Mouse (Mus musculus) olfactory bulb, adult 2 months (tissue): ENCODE results near the gene Pde4a. TPM values are rescaled to one million over a fixed set of nuclear protein-coding genes. Genes with fewer than 3 reads are reported as not detected.
A peak's percentile ranks its signal among the peaks of the same experiment; 100 is the strongest.

Source experiments
- H3K27ac ChIP-seq: fragments of 200-500 bp; 2 replicates; pipeline ENCODE4 v1.5.1; 2012; ENCODE audit warnings: low read depth, low read length; ENCODE audit not compliant: insufficient read depth
- H3K4me1 ChIP-seq: fragments of 200-500 bp; 2 replicates; pipeline ENCODE4 v1.6.1; 2012; ENCODE audit warnings: low read length; ENCODE audit not compliant: control insufficient read depth, insufficient read depth
- H3K4me3 ChIP-seq: fragments of 200-500 bp; 2 replicates; pipeline ENCODE4 v1.5.1; 2012; ENCODE audit warnings: mild to moderate bottlenecking, low read depth, low read length, moderate library complexity; ENCODE audit not compliant: insufficient read depth
- CTCF ChIP-seq: fragments of 200-500 bp; IDR thresholded peaks from 2 replicates; pipeline ENCODE4 v1.5.1; 2012; ENCODE audit warnings: low read depth, mild to moderate bottlenecking, low read length, moderate library complexity; ENCODE audit not compliant: insufficient read depth
- POLR2A ChIP-seq: fragments of 200-500 bp; IDR thresholded peaks from 2 replicates; pipeline ENCODE4 v1.6.1; 2012; ENCODE audit warnings: mild to moderate bottlenecking, low read depth, low read length, moderate library complexity; ENCODE audit not compliant: insufficient read depth
- WGBS: fragments of 180-500 bp; shearing (Covaris S2); methylation state at CpG from one replicate; pipeline ENCODE4 v1.1.7; 2018; 5-methylcytosine and 5-hydroxymethylcytosine counted together
- polyA plus RNA-seq: library from polyadenylated mRNA; stranded (reverse); fragments of >200 nt; gene quantifications from 2 replicates; pipeline ENCODE4 v1.2.4, GENCODE M21; 2012; ENCODE audit warnings: low replicate concordance; ENCODE audit not compliant: missing spikeins, insufficient read depth, insufficient read length

Pde4a gene
- polyA plus RNA-seq, 1 experiment = not detected

- peaks cover 9% of the 10 kb centered on the region for H3K4me1 ChIP-seq
- TF ChIP-seq POLR2A (no peak), CTCF (no peak)
- no peak overlapping the region for H3K27ac ChIP-seq
- 17% methylated on average over 23 of the region's 23 CpGs for WGBS
- peak overlapping the region; percentile 4; the same call in 1 of the 2 replicates for H3K4me3 ChIP-seq
Observed at GRCm38 (mm10) chr9:21204528-21205272, 39.2 kb downstream of the Pde4a start.

DNA sequence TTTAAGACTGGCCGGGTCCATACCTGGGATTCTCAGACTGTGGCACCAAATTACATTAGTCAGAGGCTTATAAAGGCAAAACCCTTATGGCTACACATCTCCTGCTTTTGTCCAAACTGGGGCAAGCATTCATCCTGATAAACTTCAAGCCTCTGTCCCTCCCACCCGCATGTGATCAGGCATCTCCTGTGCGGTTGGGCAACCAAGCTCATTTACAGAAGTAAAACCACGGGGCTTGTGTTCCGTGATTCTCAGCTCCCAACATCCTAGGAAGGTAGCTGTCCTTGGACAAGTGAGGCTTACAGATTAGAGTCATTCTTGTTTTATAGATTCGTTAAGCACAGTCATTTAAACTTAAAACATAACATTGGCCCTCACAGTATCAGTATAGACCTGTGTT lies 41.3 kb downstream of the Pde4a start:
- TF ChIP-seq CTCF (no peak), POLR2A (no peak)
- Histone ChIP-seq H3K27ac (no peak overlapping the region), H3K4me1 (peaks cover 13% of the 10 kb centered on the region), H3K4me3 (no peak overlapping the region)
- WGBS = 86% methylated on average over 6 of the region's 6 CpGs

- TF ChIP-seq CTCF (no peak), POLR2A (no peak)
- no peak overlapping the region for H3K4me3 ChIP-seq
- H3K4me1 ChIP-seq = peaks cover 13% of the 10 kb centered on the region
- H3K27ac ChIP-seq = no peak overlapping the region
- WGBS = 80% methylated on average over 2 of the region's 2 CpGs
Observed at GRCm38 (mm10) chr9:21208626-21209025, 43.1 kb downstream of the Pde4a start.

DNA sequence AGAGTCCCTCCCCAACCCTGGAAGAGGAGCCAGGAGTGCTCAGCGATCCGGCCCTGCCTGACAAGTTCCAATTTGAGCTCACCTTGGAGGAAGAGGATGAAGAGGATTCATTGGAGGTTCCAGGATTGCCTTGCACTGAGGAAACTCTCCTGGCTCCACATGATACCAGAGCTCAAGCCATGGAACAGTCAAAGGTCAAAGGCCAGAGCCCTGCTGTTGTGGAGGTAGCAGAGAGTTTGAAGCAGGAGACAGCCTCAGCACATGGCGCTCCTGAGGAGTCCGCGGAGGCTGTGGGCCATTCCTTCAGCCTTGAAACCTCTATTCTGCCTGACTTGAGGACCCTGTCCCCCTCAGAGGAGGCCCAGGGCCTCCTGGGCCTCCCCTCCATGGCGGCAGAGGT lies 45.3 kb downstream of the Pde4a start:
- TF ChIP-seq POLR2A = no peak
- TF ChIP-seq CTCF = no peak
- H3K4me3 ChIP-seq = no peak overlapping the region
- WGBS = 82% methylated on average over 6 of the region's 6 CpGs
- no peak overlapping the region for H3K27ac ChIP-seq
- peaks cover 5% of the 10 kb centered on the region; the same call in 1 of the 2 replicates for H3K4me1 ChIP-seq

DNA sequence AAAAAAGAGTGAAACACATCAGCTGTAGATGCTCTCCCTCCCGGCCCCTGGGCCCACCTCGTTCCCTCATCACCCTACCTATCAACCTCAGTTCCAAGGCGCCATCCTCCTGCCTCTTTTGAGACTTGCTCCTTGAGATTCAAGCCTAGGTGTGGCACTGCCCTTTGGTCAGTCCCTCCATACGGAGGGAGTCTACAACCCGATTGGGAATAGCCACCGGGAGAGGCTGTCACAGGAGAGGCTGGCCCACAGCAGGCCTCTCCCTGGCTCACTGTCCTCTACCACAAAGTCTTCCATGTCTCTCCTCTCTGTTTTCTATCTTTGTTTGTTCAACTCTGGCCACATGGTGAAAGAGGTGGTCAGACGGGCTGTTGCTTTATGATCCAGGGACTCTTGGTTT lies 46.1 kb downstream of the Pde4a start:
- TF ChIP-seq CTCF = no peak
- TF ChIP-seq POLR2A = no peak
- H3K4me3 ChIP-seq = no peak overlapping the region
- no peak overlapping the region for H3K27ac ChIP-seq
- H3K4me1 ChIP-seq = peaks cover 8% of the 10 kb centered on the region
- 81% methylated on average over 7 of the region's 7 CpGs for WGBS

GRCm38 (mm10) chr9:21213617-21214190 lies 48.2 kb downstream of the Pde4a start:
- 48% methylated on average over 7 of the region's 7 CpGs for WGBS
- H3K27ac ChIP-seq = no peak overlapping the region
- peaks cover 9% of the 10 kb centered on the region for H3K4me1 ChIP-seq
- no peak for TF ChIP-seq POLR2A
- TF ChIP-seq CTCF = peak; percentile 28; the same call in 1 of the 2 replicates
- no peak overlapping the region for H3K4me3 ChIP-seq

DNA sequence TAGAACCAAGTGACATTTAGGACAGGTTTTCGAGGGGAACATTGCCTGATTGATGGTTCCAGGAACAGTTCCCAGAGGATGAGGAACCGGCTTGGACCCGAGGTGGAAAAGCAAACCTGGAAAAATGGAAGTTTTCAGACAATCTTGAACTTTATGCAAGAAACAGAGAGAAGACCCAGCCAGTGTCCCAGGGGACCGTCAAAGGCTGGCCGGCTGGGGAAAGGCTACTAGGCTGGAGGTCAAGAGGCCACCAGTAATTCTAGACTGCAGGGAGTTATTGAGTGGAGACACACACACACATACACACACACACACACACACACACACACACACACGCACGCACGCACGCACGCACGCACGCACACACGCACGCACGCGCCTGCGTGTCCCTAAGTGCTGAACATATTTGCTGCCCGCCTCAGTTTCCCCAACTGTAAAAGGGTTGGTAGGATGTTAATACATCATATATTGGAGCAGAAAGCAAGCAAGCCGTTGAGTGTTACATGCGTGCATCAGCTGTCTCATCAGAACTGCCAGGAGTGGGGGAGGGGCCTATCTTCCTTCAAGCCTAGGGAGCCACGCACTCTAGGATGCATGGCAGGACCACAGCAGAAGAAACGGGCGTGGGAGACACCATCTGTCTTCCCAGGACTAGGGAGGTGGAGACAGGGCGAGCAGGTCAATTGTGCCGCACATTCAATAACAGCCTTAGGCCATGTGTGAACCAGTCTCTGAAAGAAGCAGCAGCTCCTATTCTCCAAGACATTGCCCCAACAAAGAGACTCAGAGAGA lies 50.7 kb downstream of the Pde4a start:
- Histone ChIP-seq H3K27ac (no peak overlapping the region), H3K4me1 (peaks cover 8% of the 10 kb centered on the region), H3K4me3 (no peak overlapping the region)
- 71% methylated on average over 25 of the region's 25 CpGs for WGBS
- no peak for TF ChIP-seq POLR2A

GRCm38 (mm10) chr9:21219820-21220219 lies 54.3 kb downstream of the Pde4a start:
- Histone ChIP-seq H3K4me3 (no peak overlapping the region), H3K4me1 (peaks cover 10% of the 10 kb centered on the region), H3K27ac (no peak overlapping the region)
- TF ChIP-seq POLR2A (no peak), CTCF (no peak)
- 46% methylated on average over 3 of the region's 3 CpGs for WGBS
